Mouse (Mus musculus): ENCODE data around the gene Grin2b.
"Not testable (repeated sequence)": the region's sequence is repeated elsewhere in the genome, so short reads cannot be mapped to it uniquely, and the experiment has no call there.

DNA sequence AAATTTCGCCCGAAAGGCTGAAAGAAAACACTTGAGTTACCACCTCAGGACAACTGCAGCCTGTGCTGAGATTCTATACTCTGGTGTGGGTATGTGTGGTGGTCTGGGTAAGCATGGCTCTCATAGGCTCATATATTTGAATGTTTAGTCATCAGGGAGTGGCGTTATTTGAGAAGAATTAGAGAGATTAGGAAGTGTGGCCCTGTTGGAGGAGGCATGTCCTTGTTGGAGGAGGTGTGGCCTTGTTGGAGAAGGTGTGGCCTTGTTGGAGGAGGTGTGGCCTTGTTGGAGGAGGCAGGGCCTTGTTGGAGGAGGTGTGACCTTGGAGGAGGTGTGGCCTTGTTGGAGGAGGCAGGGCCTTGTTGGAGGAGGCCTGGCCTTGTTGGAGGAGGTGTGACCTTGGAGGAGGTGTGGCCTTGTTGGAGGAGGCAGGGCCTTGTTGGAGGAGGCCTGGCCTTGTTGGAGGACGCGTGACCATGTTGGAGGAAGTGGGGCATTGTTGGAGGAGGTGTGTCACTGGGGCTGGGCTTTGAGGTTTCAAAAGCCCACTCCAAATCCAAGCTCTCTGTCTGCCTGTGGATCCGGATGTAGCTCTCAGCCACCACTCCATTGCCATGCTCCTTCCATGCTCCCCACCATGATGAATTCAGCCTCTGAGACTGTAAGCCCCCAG is 466.3 kb downstream of the Grin2b start:
- not testable (repeated sequence) for TF ChIP-seq CTCF (IDR thresholded peaks at IDR 0.05; ENCODE audit: borderline replicate concordance, insufficient read depth, low read depth, low read length); POLR2A (IDR thresholded peaks at IDR 0.05; ENCODE audit: borderline replicate concordance, insufficient read depth, low read length)

All from cerebellum, adult 2 months (tissue).